Mouse (Mus musculus) kidney, embryonic 16.5 days (tissue): ENCODE measurements around the gene Dpp6. TPM values are rescaled to one million over a fixed set of nuclear protein-coding genes. Genes with fewer than 3 reads are reported as not detected.

Experiments
- ATAC-seq: fragments of 200-750 bp; cut with Nextera tagmentation; 2 replicates; pipeline ENCODE4 v1.8.0; 2017; ENCODE audit warnings: moderate TSS enrichment; ENCODE audit not compliant: low FRiP score, low TSS enrichment
- H3K27ac ChIP-seq: fragments of 300-500 bp; sonication (generic); 2 replicates; pipeline ENCODE4 v1.5.1; 2014; ENCODE audit warnings: low read length
- H3K27me3 ChIP-seq: fragments of 300-500 bp; sonication (generic); 2 replicates; pipeline ENCODE4 v1.6.1; 2014; ENCODE audit warnings: low read length, control low read depth, mixed read lengths; ENCODE audit not compliant: insufficient read depth
- H3K36me3 ChIP-seq: fragments of 300-500 bp; sonication (generic); 2 replicates; pipeline ENCODE4 v1.6.1; 2014; ENCODE audit warnings: low read length, control low read depth, mixed read lengths; ENCODE audit not compliant: insufficient read depth
- H3K4me1 ChIP-seq: fragments of 300-500 bp; sonication (generic); 2 replicates; pipeline ENCODE4 v1.6.1; 2014; ENCODE audit warnings: low read length, control low read depth, mixed read lengths; ENCODE audit not compliant: insufficient read depth
- H3K4me2 ChIP-seq: fragments of 300-500 bp; sonication (generic); replicated peaks from 2 replicates; pipeline ENCODE4 v1.6.1; 2014; ENCODE audit warnings: low read depth, low read length
- H3K4me3 ChIP-seq: fragments of 300-500 bp; sonication (generic); 2 replicates; pipeline ENCODE4 v1.5.1; 2014; ENCODE audit warnings: mild to moderate bottlenecking, low read length
- H3K9ac ChIP-seq: fragments of 300-500 bp; sonication (generic); replicated peaks from 2 replicates; pipeline ENCODE4 v1.6.1; 2014; ENCODE audit warnings: low read length
- H3K9me3 ChIP-seq: fragments of 300-500 bp; sonication (generic); 2 replicates; pipeline ENCODE4 v1.6.1; 2016; ENCODE audit warnings: low read length, control low read depth
- whole genome bisulfite sequencing: fragments of 180-500 bp; shearing (Covaris S2); extraction: QIAGEN DNeasy Blood & Tissue Kit; methylation state at CpG from one replicate; pipeline ENCODE4 v1.1.7; 2014; 5-methylcytosine and 5-hydroxymethylcytosine counted together
- polyA plus RNA-seq: library from polyadenylated mRNA; unstranded; fragments of >200 nt; fragmentation: Nextera tagmentation; extraction: Ambion mirVana; gene quantifications from 2 replicates; pipeline ENCODE4 v1.2.1, GENCODE M21; 2015

Gene Dpp6
- polyA plus RNA-seq, 1 experiment from 2014 or later = 3.6 TPM

- no peak overlapping the region for H3K9ac ChIP-seq
- no peaks in the 10 kb centered on the region for H3K4me1 ChIP-seq
- WGBS = 76% methylated on average over 3 of the region's 3 CpGs
- no peaks in the 10 kb centered on the region for H3K27me3 ChIP-seq
- ATAC-seq = no peak
- no peak overlapping the region for H3K27ac ChIP-seq
- no peaks in the 10 kb centered on the region for H3K9me3 ChIP-seq
- H3K36me3 ChIP-seq = no peaks in the 10 kb centered on the region
- no peak overlapping the region for H3K4me2 ChIP-seq
- H3K4me3 ChIP-seq = no peak overlapping the region
These were observed 387.7 kb downstream of the Dpp6 start for GRCm38 (mm10) chr5:27204721-27205120.

GRCm38 (mm10) chr5:27205754-27206153 lies 388.8 kb downstream of the Dpp6 start:
- no peaks in the 10 kb centered on the region for H3K4me1 ChIP-seq
- H3K27ac ChIP-seq = no peak overlapping the region
- WGBS = 77% methylated on average over 2 of the region's 2 CpGs
- no peak overlapping the region for H3K4me3 ChIP-seq
- H3K9me3 ChIP-seq = no peaks in the 10 kb centered on the region
- H3K4me2 ChIP-seq = no peak overlapping the region
- H3K27me3 ChIP-seq = no peaks in the 10 kb centered on the region
- ATAC-seq = no peak
- no peak overlapping the region for H3K9ac ChIP-seq
- H3K36me3 ChIP-seq = no peaks in the 10 kb centered on the region

- Histone ChIP-seq H3K4me1 (no peaks in the 10 kb centered on the region), H3K9ac (no peak overlapping the region), H3K27me3 (no peaks in the 10 kb centered on the region), H3K4me2 (no peak overlapping the region), H3K9me3 (no peaks in the 10 kb centered on the region), H3K4me3 (no peak overlapping the region), H3K36me3 (no peaks in the 10 kb centered on the region), H3K27ac (no peak overlapping the region)
- ATAC-seq = no peak
- 86% methylated on average over 7 of the region's 7 CpGs for WGBS
These were observed 389.2 kb downstream of the Dpp6 start for GRCm38 (mm10) chr5:27206213-27206612.

- ATAC-seq = no peak
- Histone ChIP-seq H3K4me3 (no peak overlapping the region), H3K4me1 (no peaks in the 10 kb centered on the region), H3K4me2 (no peak overlapping the region), H3K36me3 (no peaks in the 10 kb centered on the region), H3K9me3 (no peaks in the 10 kb centered on the region), H3K27me3 (no peaks in the 10 kb centered on the region), H3K27ac (no peak overlapping the region), H3K9ac (no peak overlapping the region)
- WGBS = 82% methylated on average over 2 of the region's 2 CpGs
These were observed 403.1 kb downstream of the Dpp6 start for GRCm38 (mm10) chr5:27220116-27220515.

GRCm38 (mm10) chr5:27242078-27242477 lies 425.1 kb downstream of the Dpp6 start:
- Histone ChIP-seq H3K4me3 (no peak overlapping the region), H3K27ac (no peak overlapping the region), H3K9ac (no peak overlapping the region), H3K4me1 (no peaks in the 10 kb centered on the region), H3K9me3 (no peaks in the 10 kb centered on the region), H3K27me3 (no peaks in the 10 kb centered on the region), H3K4me2 (no peak overlapping the region), H3K36me3 (no peaks in the 10 kb centered on the region)
- 73% methylated on average over 3 of the region's 3 CpGs for WGBS
- no peak for ATAC-seq

- Histone ChIP-seq H3K36me3 (no peaks in the 10 kb centered on the region), H3K27me3 (no peaks in the 10 kb centered on the region), H3K4me1 (no peaks in the 10 kb centered on the region), H3K4me2 (no peak overlapping the region), H3K9ac (no peak overlapping the region), H3K9me3 (no peaks in the 10 kb centered on the region), H3K4me3 (no peak overlapping the region), H3K27ac (no peak overlapping the region)
- no peak for ATAC-seq
- 89% methylated on average over 1 of the region's 1 CpGs for WGBS
These were observed 426.2 kb downstream of the Dpp6 start for GRCm38 (mm10) chr5:27243226-27243625.

GRCm38 (mm10) chr5:27247793-27248192 lies 430.8 kb downstream of the Dpp6 start:
- H3K9me3 ChIP-seq = no peaks in the 10 kb centered on the region
- no peak overlapping the region for H3K4me2 ChIP-seq
- no peak overlapping the region for H3K4me3 ChIP-seq
- no peaks in the 10 kb centered on the region for H3K4me1 ChIP-seq
- no peak overlapping the region for H3K9ac ChIP-seq
- no peaks in the 10 kb centered on the region for H3K27me3 ChIP-seq
- WGBS = 88% methylated on average over 3 of the region's 3 CpGs
- H3K27ac ChIP-seq = no peak overlapping the region
- H3K36me3 ChIP-seq = no peaks in the 10 kb centered on the region
- ATAC-seq = no peak

GRCm38 (mm10) chr5:27248685-27249084 lies 431.7 kb downstream of the Dpp6 start:
- Histone ChIP-seq H3K4me2 (no peak overlapping the region), H3K4me3 (no peak overlapping the region), H3K36me3 (no peaks in the 10 kb centered on the region), H3K9me3 (no peaks in the 10 kb centered on the region), H3K27me3 (no peaks in the 10 kb centered on the region), H3K4me1 (no peaks in the 10 kb centered on the region), H3K9ac (no peak overlapping the region), H3K27ac (no peak overlapping the region)
- no peak for ATAC-seq
- 82% methylated on average over 2 of the region's 2 CpGs for WGBS

GRCm38 (mm10) chr5:27249951-27250350 lies 432.9 kb downstream of the Dpp6 start:
- H3K27me3 ChIP-seq = no peaks in the 10 kb centered on the region
- no peak; the same call in 1 of the 2 replicates for ATAC-seq
- H3K36me3 ChIP-seq = no peaks in the 10 kb centered on the region
- no peaks in the 10 kb centered on the region for H3K4me1 ChIP-seq
- peaks cover 10% of the 10 kb centered on the region; the same call in 1 of the 2 replicates for H3K9me3 ChIP-seq
- no peak overlapping the region for H3K9ac ChIP-seq
- H3K27ac ChIP-seq = no peak overlapping the region
- 61% methylated on average over 4 of the region's 4 CpGs for WGBS
- no peak overlapping the region for H3K4me3 ChIP-seq
- H3K4me2 ChIP-seq = no peak overlapping the region

- H3K4me2 ChIP-seq = no peak overlapping the region
- no peak for ATAC-seq
- H3K9me3 ChIP-seq = peaks cover 10% of the 10 kb centered on the region; the same call in 1 of the 2 replicates
- H3K4me3 ChIP-seq = no peak overlapping the region
- no peak overlapping the region for H3K27ac ChIP-seq
- WGBS = 90% methylated on average over 3 of the region's 3 CpGs
- H3K36me3 ChIP-seq = no peaks in the 10 kb centered on the region
- no peaks in the 10 kb centered on the region for H3K4me1 ChIP-seq
- no peak overlapping the region for H3K9ac ChIP-seq
- H3K27me3 ChIP-seq = no peaks in the 10 kb centered on the region
These were observed 433.9 kb downstream of the Dpp6 start for GRCm38 (mm10) chr5:27250906-27251305.

GRCm38 (mm10) chr5:27251361-27251760 lies 434.4 kb downstream of the Dpp6 start:
- H3K36me3 ChIP-seq = no peaks in the 10 kb centered on the region
- no peak overlapping the region for H3K27ac ChIP-seq
- no peaks in the 10 kb centered on the region for H3K27me3 ChIP-seq
- H3K4me1 ChIP-seq = no peaks in the 10 kb centered on the region
- no peak overlapping the region for H3K4me2 ChIP-seq
- ATAC-seq = no peak
- H3K9me3 ChIP-seq = peaks cover 10% of the 10 kb centered on the region; the same call in 1 of the 2 replicates
- H3K4me3 ChIP-seq = no peak overlapping the region
- no peak overlapping the region for H3K9ac ChIP-seq
